Mouse (Mus musculus): ENCODE data around the gene Spint2. TPM values are rescaled to one million over a fixed set of nuclear protein-coding genes. Genes with fewer than 3 reads are reported as not detected.

Spint2 gene
- polyA plus RNA-seq, 1 experiment, result 426 TPM

- Histone ChIP-seq H3K27ac (ENCODE audit: control insufficient read depth, insufficient read depth, low read length) (peak overlapping the region; percentile 40; the same call in 1 of the 2 replicates), H3K4me1 (replicated peaks; ENCODE audit: control insufficient read depth, insufficient read depth, low read length) (peaks cover 21% of the 10 kb centered on the region), H3K4me3 (ENCODE audit: control insufficient read depth, insufficient read depth, low read length) (no peak overlapping the region), H3K27me3 (ENCODE audit: control insufficient read depth, insufficient read depth, low read length) (no peaks in the 10 kb centered on the region), H3K36me3 (ENCODE audit: control insufficient read depth, insufficient read depth, low read length) (peaks cover 4% of the 10 kb centered on the region; the same call in 1 of the 2 replicates)
- no peak for DNase-seq
- 86% methylated on average over 8 of the region's 8 CpGs for WGBS
- TF ChIP-seq POLR2A (IDR thresholded peaks at IDR 0.05; ENCODE audit: control insufficient read depth, extremely low read depth, insufficient read depth, low read length, poor library complexity), result no peak
- no peak for TF ChIP-seq CTCF (IDR thresholded peaks at IDR 0.05; ENCODE audit: borderline replicate concordance, control insufficient read depth, extremely low read depth, insufficient read depth, low read length, poor library complexity)
Observed at GRCm38 (mm10) chr7:29271687-29272465, 9.8 kb downstream of the Spint2 start.

GRCm38 (mm10) chr7:29270445-29270844 is 11.3 kb downstream of the Spint2 start:
- no peak for DNase-seq
- Histone ChIP-seq H3K4me3 (ENCODE audit: control insufficient read depth, insufficient read depth, low read length) (no peak overlapping the region), H3K4me1 (replicated peaks; ENCODE audit: control insufficient read depth, insufficient read depth, low read length) (peaks cover 25% of the 10 kb centered on the region), H3K27ac (ENCODE audit: control insufficient read depth, insufficient read depth, low read length) (peak overlapping the region; percentile 26; the same call in 1 of the 2 replicates), H3K27me3 (ENCODE audit: control insufficient read depth, insufficient read depth, low read length) (no peaks in the 10 kb centered on the region), H3K36me3 (ENCODE audit: control insufficient read depth, insufficient read depth, low read length) (peaks cover 4% of the 10 kb centered on the region; the same call in 1 of the 2 replicates)
- 19% methylated on average over 4 of the region's 4 CpGs for WGBS
- TF ChIP-seq CTCF (IDR thresholded peaks at IDR 0.05; ENCODE audit: borderline replicate concordance, control insufficient read depth, extremely low read depth, insufficient read depth, low read length, poor library complexity), result no peak
- TF ChIP-seq POLR2A (IDR thresholded peaks at IDR 0.05; ENCODE audit: control insufficient read depth, extremely low read depth, insufficient read depth, low read length, poor library complexity), result no peak

GRCm38 (mm10) chr7:29266931-29267330 is 14.8 kb downstream of the Spint2 start:
- H3K4me3 ChIP-seq (ENCODE audit: control insufficient read depth, insufficient read depth, low read length), result no peak overlapping the region
- H3K27me3 ChIP-seq (ENCODE audit: control insufficient read depth, insufficient read depth, low read length), result no peaks in the 10 kb centered on the region
- peaks cover 28% of the 10 kb centered on the region for H3K4me1 ChIP-seq (replicated peaks; ENCODE audit: control insufficient read depth, insufficient read depth, low read length)
- no peaks in the 10 kb centered on the region for H3K36me3 ChIP-seq (ENCODE audit: control insufficient read depth, insufficient read depth, low read length)
- no peak for DNase-seq
- WGBS, result 91% methylated on average over 4 of the region's 4 CpGs
- no peak for TF ChIP-seq POLR2A (IDR thresholded peaks at IDR 0.05; ENCODE audit: control insufficient read depth, extremely low read depth, insufficient read depth, low read length, poor library complexity)
- TF ChIP-seq CTCF (IDR thresholded peaks at IDR 0.05; ENCODE audit: borderline replicate concordance, control insufficient read depth, extremely low read depth, insufficient read depth, low read length, poor library complexity), result no peak
- H3K27ac ChIP-seq (ENCODE audit: control insufficient read depth, insufficient read depth, low read length), result no peak overlapping the region

- DNase-seq, result no peak
- 91% methylated on average over 7 of the region's 7 CpGs for WGBS
- no peaks in the 10 kb centered on the region for H3K27me3 ChIP-seq (ENCODE audit: control insufficient read depth, insufficient read depth, low read length)
- no peak overlapping the region for H3K4me3 ChIP-seq (ENCODE audit: control insufficient read depth, insufficient read depth, low read length)
- peaks cover 27% of the 10 kb centered on the region for H3K4me1 ChIP-seq (replicated peaks; ENCODE audit: control insufficient read depth, insufficient read depth, low read length)
- TF ChIP-seq CTCF (IDR thresholded peaks at IDR 0.05; ENCODE audit: borderline replicate concordance, control insufficient read depth, extremely low read depth, insufficient read depth, low read length, poor library complexity), result no peak
- no peaks in the 10 kb centered on the region for H3K36me3 ChIP-seq (ENCODE audit: control insufficient read depth, insufficient read depth, low read length)
- H3K27ac ChIP-seq (ENCODE audit: control insufficient read depth, insufficient read depth, low read length), result no peak overlapping the region
Observed at GRCm38 (mm10) chr7:29265636-29266035, 16.1 kb downstream of the Spint2 start.

GRCm38 (mm10) chr7:29263831-29264230 is 17.9 kb downstream of the Spint2 start:
- no peak overlapping the region for H3K4me3 ChIP-seq (ENCODE audit: control insufficient read depth, insufficient read depth, low read length)
- no peaks in the 10 kb centered on the region for H3K27me3 ChIP-seq (ENCODE audit: control insufficient read depth, insufficient read depth, low read length)
- TF ChIP-seq CTCF (IDR thresholded peaks at IDR 0.05; ENCODE audit: borderline replicate concordance, control insufficient read depth, extremely low read depth, insufficient read depth, low read length, poor library complexity) (no peak), POLR2A (IDR thresholded peaks at IDR 0.05; ENCODE audit: control insufficient read depth, extremely low read depth, insufficient read depth, low read length, poor library complexity) (no peak)
- H3K36me3 ChIP-seq (ENCODE audit: control insufficient read depth, insufficient read depth, low read length), result peaks cover 11% of the 10 kb centered on the region
- WGBS, result 95% methylated on average over 3 of the region's 3 CpGs
- no peak overlapping the region for H3K27ac ChIP-seq (ENCODE audit: control insufficient read depth, insufficient read depth, low read length)
- no peak for DNase-seq
- H3K4me1 ChIP-seq (replicated peaks; ENCODE audit: control insufficient read depth, insufficient read depth, low read length), result peaks cover 33% of the 10 kb centered on the region

GRCm38 (mm10) chr7:29262151-29262550 is 19.6 kb downstream of the Spint2 start:
- Histone ChIP-seq H3K27ac (ENCODE audit: control insufficient read depth, insufficient read depth, low read length) (no peak overlapping the region), H3K4me1 (replicated peaks; ENCODE audit: control insufficient read depth, insufficient read depth, low read length) (peaks cover 33% of the 10 kb centered on the region), H3K27me3 (ENCODE audit: control insufficient read depth, insufficient read depth, low read length) (no peaks in the 10 kb centered on the region), H3K36me3 (ENCODE audit: control insufficient read depth, insufficient read depth, low read length) (peaks cover 28% of the 10 kb centered on the region), H3K4me3 (ENCODE audit: control insufficient read depth, insufficient read depth, low read length) (no peak overlapping the region)
- TF ChIP-seq CTCF (IDR thresholded peaks at IDR 0.05; ENCODE audit: borderline replicate concordance, control insufficient read depth, extremely low read depth, insufficient read depth, low read length, poor library complexity) (no peak), POLR2A (IDR thresholded peaks at IDR 0.05; ENCODE audit: control insufficient read depth, extremely low read depth, insufficient read depth, low read length, poor library complexity) (no peak)
- DNase-seq, result no peak
- WGBS, result 92% methylated on average over 6 of the region's 6 CpGs

Data from thymus, adult 2 months (tissue).